Mouse (Mus musculus): ENCODE results near the gene Ffar1.
"Not testable (repeated sequence)": the region's sequence is repeated elsewhere in the genome, so short reads cannot be mapped to it uniquely, and the experiment has no call there.

The Ffar1 gene

DNA sequence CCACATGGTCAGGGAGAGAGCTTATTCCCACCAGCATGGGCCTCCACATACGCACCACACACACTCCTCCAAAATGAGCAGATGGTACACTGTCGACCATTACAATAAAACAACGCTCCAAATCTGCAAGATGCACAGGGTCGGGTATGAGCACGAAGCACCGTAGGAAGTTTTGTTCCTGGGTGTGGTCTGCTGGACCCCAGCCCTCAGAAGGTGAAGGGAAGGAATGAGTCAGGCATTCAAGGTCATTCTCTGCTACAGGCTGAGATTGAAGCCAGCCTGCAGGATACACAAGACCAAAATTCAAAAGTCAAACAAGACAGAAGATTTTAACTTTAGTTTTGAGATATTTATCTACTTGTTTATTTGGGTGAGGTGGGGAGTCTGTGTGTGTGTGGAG is 13.4 kb downstream of the Ffar1 start:
- no peak for DNase-seq (ENCODE audit: low read depth, low spot score)

DNA sequence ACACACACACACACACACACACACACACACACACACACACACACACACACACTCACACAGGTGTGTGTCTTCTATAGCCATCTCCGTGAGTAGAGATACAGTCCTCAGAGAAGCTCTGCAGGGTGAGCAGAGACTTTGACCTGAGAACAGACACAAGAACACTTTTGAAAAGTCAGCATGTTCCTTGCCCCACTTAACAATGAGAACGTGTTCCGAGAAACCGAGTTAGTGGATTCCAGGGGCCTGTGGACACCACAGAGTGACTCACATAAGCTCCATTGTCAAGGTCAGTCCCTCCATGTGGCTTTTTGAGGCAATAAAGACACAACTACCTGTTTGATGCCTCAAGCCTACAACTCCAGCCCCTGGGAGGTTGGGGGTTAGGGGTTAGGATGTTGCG is 14.0 kb downstream of the Ffar1 start:
- DNase-seq (ENCODE audit: low read depth, low spot score): no peak

DNA sequence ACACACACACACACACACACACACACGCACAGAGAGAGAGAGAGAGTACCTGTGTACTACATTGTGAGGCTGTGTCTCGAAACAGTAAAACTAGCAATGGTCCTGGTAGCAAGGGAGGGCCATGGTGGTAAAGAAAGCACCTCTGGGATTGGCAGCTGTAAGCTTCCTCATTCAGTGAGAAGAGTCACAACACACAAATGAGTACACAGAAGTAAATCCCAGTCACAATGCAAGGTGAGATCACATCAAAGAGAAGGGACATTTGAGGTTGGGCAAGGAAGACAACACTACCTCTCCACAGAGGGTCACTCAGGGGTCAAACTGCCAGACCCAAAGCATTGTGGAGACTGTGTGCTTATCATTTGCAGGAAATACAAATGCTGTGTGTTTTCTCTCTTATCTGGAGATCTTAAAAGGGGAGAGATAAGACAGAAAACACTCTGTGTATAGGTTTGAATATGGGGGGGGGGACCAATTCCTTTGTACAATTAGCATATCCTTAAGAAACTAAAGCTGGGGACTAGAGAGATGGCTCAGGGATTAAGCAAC is 14.8 kb downstream of the Ffar1 start:
- DNase-seq (ENCODE audit: low read depth, low spot score): no peak

DNA sequence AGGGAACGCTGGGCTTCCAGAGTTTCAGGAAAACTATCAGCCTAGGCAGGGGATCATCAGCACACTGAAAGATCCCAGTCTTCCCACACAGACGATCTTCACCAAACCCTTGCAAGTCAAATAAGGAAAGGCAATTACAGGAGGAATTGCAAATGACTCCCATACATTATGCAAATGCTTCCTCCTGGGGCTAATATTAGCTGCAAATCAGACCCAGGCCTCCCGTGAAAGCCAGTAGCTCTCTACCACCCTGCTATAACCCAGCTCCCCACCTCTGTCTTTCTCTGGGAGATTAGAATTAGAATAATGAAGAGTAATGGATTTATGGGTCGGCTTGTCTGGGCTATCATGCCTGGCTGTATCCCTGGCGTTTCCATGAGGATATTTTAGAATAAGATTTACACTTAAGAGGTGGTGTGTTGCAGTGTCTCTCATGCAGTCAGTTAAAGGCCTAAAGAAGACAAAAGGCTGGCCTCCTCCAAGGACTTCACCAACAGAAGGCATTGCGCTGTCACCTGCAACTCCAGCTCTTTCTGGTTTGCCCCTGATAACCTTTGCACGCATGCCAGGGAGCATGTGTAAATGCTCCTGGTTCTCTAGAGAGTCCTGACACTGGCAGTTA is 16.6 kb downstream of the Ffar1 start:
- no peak for DNase-seq (ENCODE audit: low read depth, low spot score)

DNA sequence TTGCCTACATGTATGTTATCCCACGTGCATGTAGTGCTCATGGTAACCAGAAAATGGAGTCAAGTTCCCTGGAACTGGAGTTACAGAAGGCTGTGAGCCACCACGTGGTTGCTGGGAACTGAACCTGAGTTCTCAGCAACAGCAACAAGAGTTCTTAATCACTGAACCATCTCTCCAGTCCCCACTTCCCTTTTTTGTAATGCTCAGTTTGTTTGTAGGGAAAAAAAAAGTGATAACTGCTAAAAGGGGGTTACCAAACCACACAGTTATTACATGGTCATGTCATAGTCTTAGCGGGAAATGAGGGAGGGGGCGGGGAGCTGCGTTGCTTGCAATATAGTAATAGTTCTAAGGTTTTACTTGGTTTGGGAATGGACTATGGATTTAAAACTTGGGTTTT is 19.3 kb downstream of the Ffar1 start:
- no peak for DNase-seq (ENCODE audit: low read depth, low spot score)

DNA sequence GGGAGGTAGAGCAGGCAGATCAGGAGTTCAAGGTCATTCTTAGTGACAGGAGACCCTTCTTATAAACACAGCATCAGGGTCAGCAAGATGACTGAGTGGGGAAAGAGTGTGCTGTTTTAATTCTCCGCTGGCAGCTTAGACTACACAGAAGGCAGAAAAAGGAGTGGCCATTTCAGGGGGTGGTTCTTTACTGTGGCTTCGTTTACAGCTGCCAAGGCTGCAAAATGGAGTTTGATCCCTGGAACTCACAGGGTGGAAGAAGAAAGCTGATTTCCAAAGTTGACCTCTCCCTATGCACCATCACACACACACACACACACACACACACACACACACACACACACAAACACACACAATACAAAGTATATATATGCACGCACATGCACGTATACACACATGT is 20.0 kb downstream of the Ffar1 start:
- no peak for DNase-seq (ENCODE audit: low read depth, low spot score)

DNA sequence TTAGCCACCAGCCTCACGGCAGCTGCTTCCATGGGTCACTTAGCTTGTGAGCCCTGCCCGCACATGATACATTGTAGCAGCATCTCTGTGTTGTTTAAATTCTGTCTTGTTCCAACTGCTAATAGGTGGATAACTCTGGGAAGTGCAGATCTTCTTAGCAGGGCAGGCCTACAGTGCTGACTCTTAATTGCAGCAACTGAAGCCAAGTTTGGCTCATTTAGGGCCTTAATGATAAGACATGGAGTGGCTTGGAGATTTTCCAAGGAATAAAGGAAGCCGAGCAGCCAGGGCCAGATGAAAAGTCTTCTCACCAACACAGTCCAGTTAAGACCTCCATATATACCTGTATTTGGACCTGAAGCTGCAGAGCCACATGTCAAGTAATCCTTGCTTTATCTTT is 21.1 kb downstream of the Ffar1 start:
- DNase-seq (ENCODE audit: low read depth, low spot score): no peak

DNA sequence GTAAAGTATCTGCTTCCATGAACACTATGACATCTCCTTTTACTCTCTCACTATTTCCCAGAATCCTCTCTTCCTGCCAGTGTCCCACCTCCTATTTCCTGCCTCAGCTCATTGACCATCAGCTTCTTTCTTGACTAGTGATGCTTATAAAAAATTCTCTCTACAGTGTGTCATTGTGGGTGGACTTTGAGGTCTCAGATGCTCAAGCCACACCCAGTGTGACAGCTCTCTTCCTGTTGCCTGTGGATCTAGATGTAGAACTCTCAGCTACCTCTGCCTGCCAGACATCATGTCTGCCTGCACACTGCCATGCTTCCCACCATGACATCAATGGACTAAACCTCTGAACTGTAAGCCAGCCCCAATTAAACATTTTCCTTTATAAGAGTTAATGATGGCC is 24.1 kb downstream of the Ffar1 start:
- DNase-seq (ENCODE audit: low read depth, low spot score): no peak

DNA sequence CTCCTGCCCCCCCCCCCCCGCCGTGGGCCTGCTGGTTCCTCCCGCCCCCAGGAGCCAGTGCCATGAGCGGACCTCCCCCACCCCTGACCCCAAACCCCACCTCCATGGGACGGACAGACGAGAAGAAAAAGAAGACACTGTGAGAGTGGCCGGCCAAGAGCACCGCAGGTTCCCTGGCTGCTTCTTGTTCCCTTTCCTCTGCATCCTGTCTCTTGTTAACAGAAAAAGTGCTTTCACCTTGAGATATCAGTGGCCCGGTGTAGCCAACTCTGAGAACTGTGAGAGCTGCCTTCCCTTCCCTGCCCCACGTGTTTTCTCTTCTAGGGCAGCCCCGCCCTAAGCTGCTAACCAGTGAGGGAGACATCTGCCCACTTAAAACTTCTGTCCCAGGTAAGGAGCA is 28.7 kb downstream of the Ffar1 start:
- DNase-seq (ENCODE audit: low read depth, low spot score): not testable (repeated sequence)

DNA sequence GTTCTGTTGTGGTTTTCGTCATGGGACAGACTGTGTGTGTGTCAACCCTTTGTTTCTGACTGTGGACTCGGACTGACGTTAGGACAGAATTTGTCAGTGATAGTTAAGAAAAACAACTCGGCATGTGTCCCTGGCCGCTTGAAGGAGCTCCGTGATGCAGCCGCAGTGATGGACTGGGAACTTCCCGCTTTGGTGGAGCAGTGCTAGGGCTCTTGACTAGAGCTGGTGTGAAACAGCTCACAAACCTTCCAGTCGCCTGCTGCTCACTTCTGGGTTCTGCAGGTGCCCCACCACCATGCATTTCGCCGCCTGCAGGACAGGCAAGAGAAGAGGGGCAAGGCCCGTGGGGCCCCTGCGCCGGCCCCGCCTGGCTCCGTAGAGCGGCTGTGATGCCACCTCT is 29.1 kb downstream of the Ffar1 start:
- no peak for DNase-seq (ENCODE audit: low read depth, low spot score)

DNA sequence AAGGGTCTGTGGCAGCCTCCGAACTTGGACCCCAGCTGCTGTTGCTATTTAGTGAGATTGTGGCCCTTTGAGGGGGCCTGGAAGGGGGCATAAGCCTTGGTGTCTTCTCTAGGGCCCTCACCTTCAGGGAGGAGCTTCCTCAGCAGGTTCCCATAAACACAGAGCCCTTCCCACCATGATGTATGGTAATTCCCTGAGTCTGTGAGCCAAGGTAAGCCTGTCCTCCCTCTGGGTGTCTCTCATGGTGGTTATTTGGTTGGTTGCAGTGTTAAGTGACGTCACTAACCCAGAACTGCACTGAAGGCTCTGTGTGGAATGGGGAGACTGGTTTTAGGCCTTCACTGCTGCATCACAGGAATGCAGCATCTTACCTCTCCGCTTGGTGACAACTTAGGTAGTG is 31.9 kb downstream of the Ffar1 start:
- DNase-seq (ENCODE audit: low read depth, low spot score): peak; percentile 60

DNA sequence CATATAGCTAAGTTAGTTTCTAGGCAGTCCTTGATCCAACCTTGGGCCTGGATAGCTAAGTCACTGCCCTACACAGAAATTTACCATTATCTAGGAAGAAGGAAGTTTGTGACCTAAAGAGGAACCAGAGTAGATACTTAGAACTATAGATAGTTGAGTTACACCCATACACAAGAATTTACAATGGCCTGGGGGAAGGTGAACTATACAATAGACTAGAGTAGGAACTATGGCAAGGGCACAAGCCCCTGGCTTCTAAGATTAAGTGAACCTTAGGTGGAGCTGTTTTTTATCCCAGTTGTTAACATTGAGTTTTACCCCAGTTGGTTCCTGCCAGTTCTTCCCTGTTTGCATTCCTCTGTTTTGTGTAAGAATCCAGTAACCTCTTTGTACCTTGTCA is 32.5 kb downstream of the Ffar1 start:
- not testable (repeated sequence) for DNase-seq (ENCODE audit: low read depth, low spot score)

DNA sequence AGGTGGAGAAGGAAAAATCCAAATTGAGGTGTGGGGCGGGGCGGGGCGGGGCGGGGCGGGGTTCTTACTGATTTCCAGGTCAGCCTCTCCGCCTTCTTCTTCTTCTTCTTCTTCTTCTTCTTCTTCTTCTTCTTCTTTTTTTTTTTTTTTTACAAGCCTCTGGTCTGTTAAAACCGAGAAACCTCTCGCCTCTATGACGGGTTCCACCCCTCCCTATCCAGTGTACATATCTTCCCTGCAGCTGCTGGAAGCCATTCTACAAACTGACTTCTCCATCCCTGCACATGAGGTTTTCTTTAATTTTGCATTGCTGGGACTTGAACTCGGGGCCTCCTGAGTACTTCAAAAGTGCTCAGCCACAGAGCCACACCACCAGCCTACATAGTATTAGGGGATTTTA is 34.7 kb downstream of the Ffar1 start:
- DNase-seq (ENCODE audit: low read depth, low spot score): no peak

DNA sequence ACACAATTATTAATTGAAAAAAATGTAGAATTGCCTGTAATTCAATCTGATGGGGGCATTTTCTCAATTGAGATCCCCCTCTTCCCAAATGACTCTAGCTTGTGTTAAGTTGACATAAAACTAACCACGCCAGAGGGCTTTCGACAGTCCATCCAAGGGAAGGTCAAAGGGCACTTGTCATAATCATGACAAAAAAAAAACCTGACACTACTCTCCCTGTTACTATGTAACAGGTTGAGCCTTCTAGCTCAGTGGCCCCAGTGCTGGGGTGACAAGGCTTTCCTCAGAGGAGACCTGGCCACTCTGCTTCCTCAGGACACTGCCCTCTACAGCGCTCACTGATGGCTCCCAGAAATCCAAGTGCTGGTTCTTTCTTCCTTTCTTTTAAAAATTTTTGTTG is 37.1 kb downstream of the Ffar1 start:
- no peak for DNase-seq (ENCODE audit: low read depth, low spot score)

DNA sequence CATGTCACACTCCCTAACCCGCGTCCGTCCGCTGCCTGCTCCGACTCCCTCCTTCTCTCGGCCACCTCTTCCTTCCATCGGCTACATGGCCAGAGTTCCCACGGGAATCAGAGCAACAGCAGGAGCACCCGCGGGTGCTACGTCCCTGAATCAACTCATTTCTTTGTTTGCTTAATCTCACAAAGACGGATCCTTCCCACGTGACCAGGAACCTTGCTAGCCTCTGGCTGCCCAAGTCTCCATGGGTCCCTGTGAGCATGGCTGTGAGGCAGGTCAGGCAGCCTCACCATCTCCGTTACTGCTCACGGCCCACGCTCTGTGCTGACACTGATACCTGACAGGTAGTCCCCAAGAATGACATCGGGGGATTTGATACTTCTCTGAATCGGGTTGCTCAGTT is 37.7 kb downstream of the Ffar1 start, which contains the start of gene Ffar2:
TSS of gene Ffar2 (minus strand) at position 101 of the 400 bp plus-strand sequence.
- DNase-seq (ENCODE audit: low read depth, low spot score): no peak

DNA sequence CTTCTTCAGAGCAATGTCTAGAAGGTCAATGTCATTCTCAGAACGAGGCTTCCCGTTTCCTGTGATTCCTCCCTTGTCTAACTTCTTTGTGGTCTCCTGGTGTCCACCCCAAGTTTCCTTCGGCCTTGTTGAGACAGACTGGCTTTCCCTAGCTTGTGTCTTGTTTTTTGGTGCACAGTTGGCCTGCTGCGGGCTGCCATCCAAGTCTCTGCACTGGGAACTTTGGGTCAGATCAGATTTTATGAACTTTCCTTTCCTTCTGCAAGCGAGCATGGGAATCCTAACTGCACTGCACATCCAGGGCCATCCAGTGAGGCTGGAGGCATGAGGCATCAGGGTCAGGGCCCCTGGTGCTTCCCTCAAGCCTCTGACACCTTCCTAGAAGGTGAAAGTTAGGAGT is 39.8 kb downstream of the Ffar1 start:
- DNase-seq (ENCODE audit: low read depth, low spot score): no peak

DNA sequence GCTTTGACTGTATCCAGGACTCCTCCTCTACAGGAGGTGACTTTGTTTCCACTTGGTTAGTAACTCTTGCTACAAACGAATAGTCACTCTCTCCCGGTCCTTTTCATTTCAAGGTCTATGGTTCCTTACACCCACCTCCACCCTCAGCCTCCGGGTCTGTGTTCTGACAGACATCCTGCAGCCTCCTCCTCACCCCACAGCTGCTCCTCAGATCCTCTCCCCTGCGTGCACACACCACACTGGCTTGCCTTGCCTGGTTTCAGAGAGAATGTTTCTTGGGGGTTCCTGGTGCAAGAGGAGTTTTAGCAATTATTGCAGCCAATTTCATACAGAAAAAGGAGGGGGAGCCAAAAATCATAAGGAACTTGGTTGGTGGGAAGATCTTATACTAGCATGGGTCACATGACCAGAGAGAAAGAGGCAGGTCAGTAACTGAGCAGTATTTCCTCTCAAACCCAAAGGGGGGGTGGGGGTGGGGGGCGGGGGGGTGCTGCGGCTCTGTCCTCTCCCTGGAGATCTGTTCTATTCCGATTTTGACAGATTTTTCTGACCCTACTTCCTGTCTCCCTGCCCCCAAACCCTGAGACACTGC is 40.4 kb downstream of the Ffar1 start:
- no peak for DNase-seq (ENCODE audit: low read depth, low spot score)

DNA sequence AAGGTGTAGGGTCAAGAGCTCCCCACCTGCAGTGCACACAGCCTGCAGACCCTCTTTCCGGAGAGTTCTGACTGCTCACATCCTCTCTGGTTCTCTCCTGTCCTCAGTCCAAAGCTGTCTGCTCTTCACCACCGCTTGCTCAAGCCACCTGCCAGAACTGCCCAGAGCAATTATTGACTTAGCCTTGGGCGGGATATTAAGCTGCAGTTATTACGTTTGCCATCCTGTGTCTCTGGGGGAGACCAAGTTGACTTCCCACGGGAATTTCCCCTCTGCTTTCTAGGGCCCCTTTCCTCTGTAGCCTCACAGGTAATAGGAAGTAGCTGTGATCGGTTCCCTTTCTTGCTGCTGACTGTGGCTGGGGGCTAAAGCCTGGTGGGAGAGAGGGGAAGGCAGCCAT is 41.2 kb downstream of the Ffar1 start:
- DNase-seq (ENCODE audit: low read depth, low spot score): no peak

DNA sequence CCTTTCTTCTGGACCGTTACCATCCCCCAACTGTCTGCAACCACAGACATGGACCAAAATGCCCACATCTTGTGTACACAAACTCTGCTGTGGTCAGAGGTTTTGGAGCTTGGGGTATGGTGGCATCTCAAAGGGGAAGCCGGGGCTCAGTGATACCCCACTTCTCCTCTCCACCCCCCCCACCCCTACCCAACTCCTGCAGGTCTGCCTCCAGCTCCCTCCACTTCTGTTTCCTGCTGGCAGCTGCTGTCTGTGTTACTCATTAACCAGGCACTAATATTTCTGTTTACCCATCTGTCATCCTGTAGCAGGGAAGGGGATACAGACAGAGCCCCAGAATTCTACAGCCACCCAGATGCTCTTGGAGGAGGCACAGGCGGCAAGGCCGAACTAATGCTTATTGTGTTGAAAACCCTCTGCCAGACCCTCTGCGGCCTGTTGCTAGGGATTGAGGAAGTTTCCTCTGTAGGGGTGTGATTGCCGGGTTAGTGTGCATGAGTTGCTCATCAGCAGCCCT is 49.0 kb downstream of the Ffar1 start:
- DNase-seq (ENCODE audit: low read depth, low spot score): no peak

DNA sequence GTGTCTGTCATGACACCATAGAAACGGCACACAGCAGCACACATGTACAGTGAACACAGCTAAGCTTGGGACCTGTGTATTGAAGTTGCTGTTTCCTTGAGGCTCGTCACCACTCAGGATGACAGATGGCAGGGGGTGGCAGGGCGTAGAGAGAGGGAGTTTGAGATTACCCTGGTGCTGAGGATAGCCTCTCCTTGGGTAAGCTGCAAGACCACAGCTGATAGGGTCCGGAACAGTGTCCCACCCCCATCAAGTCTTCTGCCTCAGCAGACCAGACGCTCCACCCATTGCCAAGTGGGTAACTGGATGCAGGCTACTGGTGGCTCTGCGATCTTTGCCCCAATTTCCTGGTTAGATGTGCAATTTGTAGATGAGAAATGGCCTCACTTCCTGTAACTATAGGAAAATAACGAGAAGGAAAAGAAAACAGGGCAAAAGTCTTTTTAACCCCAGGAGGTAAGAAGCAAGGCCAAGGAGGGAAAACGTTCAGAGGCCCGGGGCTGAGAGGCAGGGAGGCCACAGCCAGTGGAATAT is 49.5 kb downstream of the Ffar1 start:
- DNase-seq (ENCODE audit: low read depth, low spot score): no peak

DNA sequence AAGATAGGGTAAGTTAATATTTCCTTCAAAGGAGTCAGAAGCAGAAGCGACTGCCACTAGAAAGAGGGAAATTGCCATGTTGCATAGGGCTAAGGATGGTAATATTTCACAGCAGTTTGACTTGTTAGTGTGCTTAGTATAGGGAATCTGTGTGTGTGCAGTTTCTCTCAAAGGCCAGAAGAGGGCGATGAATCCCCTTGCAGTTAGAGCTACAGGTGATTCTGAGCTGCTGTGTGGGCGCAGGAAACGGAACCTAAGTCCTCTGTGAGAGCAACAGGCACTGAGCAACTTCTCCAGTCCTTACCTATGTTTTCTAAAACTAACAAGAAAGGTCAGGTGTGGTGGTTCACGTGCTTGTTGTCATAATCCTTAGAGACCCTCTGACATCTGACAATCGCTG is 51.0 kb downstream of the Ffar1 start:
- peak; percentile 71 for DNase-seq (ENCODE audit: low read depth, low spot score)

All from WW6 (cell line).